Comparison of ENCODE assay signal across 22 mouse cellular contexts in the genomic region with DNA sequence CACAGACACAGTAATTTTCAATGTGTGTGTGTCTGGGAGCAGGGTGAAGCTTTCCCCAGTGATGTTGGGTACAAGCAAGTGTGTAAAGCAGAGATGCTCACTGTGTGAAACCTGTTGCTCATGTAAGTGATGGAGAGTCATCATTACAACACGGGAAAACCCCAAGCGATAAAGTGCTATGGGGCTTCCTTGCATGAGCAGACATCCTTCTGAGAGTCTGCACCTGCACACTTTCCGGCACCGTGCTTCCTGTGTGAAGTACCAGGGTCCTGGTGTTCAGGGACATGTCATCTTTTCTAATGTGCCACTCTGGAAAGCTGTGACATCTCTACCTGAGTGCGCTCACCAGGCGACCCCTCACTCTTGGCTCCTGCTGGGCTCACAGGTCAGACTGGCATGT. TPM values are rescaled to one million over a fixed set of nuclear protein-coding genes. Genes with fewer than 3 reads are reported as not detected.
DNase-seq lines count a peak whose midpoint lies in the region; ATAC-seq and TF ChIP-seq lines count a peak whose summit lies in the region.
"Had no signal": no experiment of that assay in that cellular context is flagged by ENCODE, and none has a peak within 500 bp of the region (broad histone marks: within the 10 kb centered on the region; RNA-seq: fewer than 3 reads in every experiment).

No protein-coding gene starts in this region.

- no peaks in the 10 kb centered on the region for H3K9me3 ChIP-seq in CH12.LX (replicated peaks; ENCODE audit: low read length)
- H3K9me3 ChIP-seq in midbrain, embryonic 13.5 days = no peaks in the 10 kb centered on the region

- no peak for TF ChIP-seq POLR2A in CH12.LX (IDR thresholded peaks at IDR 0.05; ENCODE audit: low read depth, low read length)
- no peak for TF ChIP-seq POLR2A in heart, adult 2 months (IDR thresholded peaks at IDR 0.05; ENCODE audit: insufficient read depth, low read depth, low read length)

- H3K4me3 ChIP-seq in CH12.LX (replicated peaks in 1 of 3; ENCODE audit: low read depth in 2 of 3, low read length in 2 of 3, poor library complexity in 1 of 3) = peak overlapping the region in 2 of 3 experiments; percentile 32 to 53
- no peak overlapping the region for H3K4me3 ChIP-seq in heart, adult 2 months
- no peak overlapping the region for H3K4me3 ChIP-seq in midbrain, embryonic 13.5 days (replicated peaks)

- no peak overlapping the region for H3K27ac ChIP-seq in CH12.LX (ENCODE audit: insufficient read depth, low read depth)
- H3K27ac ChIP-seq in heart, adult 2 months = no peak overlapping the region
- H3K27ac ChIP-seq in midbrain, embryonic 13.5 days = no peak overlapping the region

- TF ChIP-seq RAD21 in CH12.LX (IDR thresholded peaks at IDR 0.05; ENCODE audit: low read depth, low read length) = no peak

- no peak overlapping the region for H3K4me2 ChIP-seq in CH12.LX (ENCODE audit: insufficient read depth, low read depth, poor library complexity, severe bottlenecking)
- H3K4me2 ChIP-seq in midbrain, embryonic 13.5 days (replicated peaks) = no peak overlapping the region

- DNase-seq in A20 (ENCODE audit: low read depth, low spot score) (peak; percentile 31), CH12.LX (ENCODE audit: extremely low read depth) (peak; percentile 80)
- DNase-seq in splenic B cell, adult 2 months (ENCODE audit: low read depth, low spot score) = peak; percentile 2
- no peak for DNase-seq in right cerebral cortex, postnatal 10 days (ENCODE audit: low spot score in 2 of 2)
- no peak for DNase-seq in heart, adult 2 months
- DNase-seq: adrenal gland, adult 2 months; adrenal gland, adult 8-10 months; adrenal gland, postnatal 10 days; adrenal gland, postnatal 14 days; adrenal gland, postnatal 25 days; adrenal gland, postnatal 36 days; B cell, adult 2 months; cerebellum, adult 11 months; cerebellum, adult 11-12 months; cerebellum, adult 18-20 months; cerebellum, adult 2 months; cerebellum, adult 8-10 months had no signal

- H3K36me3 ChIP-seq in CH12.LX (replicated peaks in 1 of 2; ENCODE audit: control insufficient read depth in 1 of 2, insufficient read depth in 1 of 2, low read length in 1 of 2) = peaks cover 0 to 4% of the 10 kb centered on the region in 2 experiments
- no peaks in the 10 kb centered on the region for H3K36me3 ChIP-seq in splenic B cell, adult 2 months (ENCODE audit: control insufficient read depth, insufficient read depth, low read length, poor library complexity, severe bottlenecking)
- H3K36me3 ChIP-seq in heart, adult 2 months (ENCODE audit: control insufficient read depth, insufficient read depth, low read length) = no peaks in the 10 kb centered on the region
- H3K36me3 ChIP-seq in midbrain, embryonic 13.5 days = peaks cover 17% of the 10 kb centered on the region
- H3K36me3 ChIP-seq: G1E had no signal

- intact Hi-C loops in heart, adult 2 months (cut with DNase I) = no loop called here

- ATAC-seq in midbrain, embryonic 13.5 days = no peak
- ATAC-seq: activated CD4-positive, CD25-positive, alpha-beta regulatory T cell, adult 4 months; CD4-positive, CD25-positive, alpha-beta regulatory T cell, adult 4 months; Patski had no signal

- in situ Hi-C loops in CH12.LX (cut with MboI; ENCODE audit: low pct_ligation_motif_present, low pct_unique_long_range_greater_than_20kb, low sequenced_read_pairs) = no loop called here

- H3K9ac ChIP-seq in CH12.LX (ENCODE audit: insufficient read depth, low read depth) = no peak overlapping the region
- no peak overlapping the region for H3K9ac ChIP-seq in heart, adult 2 months (ENCODE audit: low read depth, low read length)
- H3K9ac ChIP-seq in midbrain, embryonic 13.5 days (replicated peaks) = no peak overlapping the region

- no peaks in the 10 kb centered on the region for H3K79me2 ChIP-seq in CH12.LX (replicated peaks; ENCODE audit: control insufficient read depth, extremely low read depth, insufficient read depth, poor library complexity, severe bottlenecking)
- H3K79me2 ChIP-seq in heart, adult 2 months (replicated peaks; ENCODE audit: control insufficient read depth, insufficient read depth, low read length) = no peaks in the 10 kb centered on the region

- dilution Hi-C loops in CH12.LX (cut with MboI; ENCODE audit: extremely low pct_ligation_motif_present, extremely low pct_unique_long_range_greater_than_20kb, low sequenced_read_pairs) = no loop called here

- TF ChIP-seq EP300 in CH12.LX (IDR thresholded peaks at IDR 0.05; ENCODE audit: low read length) = peak; percentile 32; the same call in 1 of the 2 replicates
- no peak for TF ChIP-seq EP300 in heart, adult 2 months (IDR thresholded peaks at IDR 0.05; ENCODE audit: insufficient read depth, low read depth, low read length)

- peaks cover 4 to 61% of the 10 kb centered on the region in 2 experiments; a peak in 3 of 4 replicates for H3K4me1 ChIP-seq in CH12.LX (ENCODE audit: control insufficient read depth in 1 of 2, insufficient read depth in 2 of 2)
- no peaks in the 10 kb centered on the region for H3K4me1 ChIP-seq in heart, adult 2 months (ENCODE audit: control insufficient read depth, insufficient read depth, low read length)
- H3K4me1 ChIP-seq in midbrain, embryonic 13.5 days (replicated peaks) = peaks cover 17% of the 10 kb centered on the region

- WGBS in heart, adult 2 months = 91% methylated on average over 6 of the region's 6 CpGs
- 97% methylated on average over 6 of the region's 6 CpGs for WGBS in midbrain, embryonic 13.5 days

- no peak for TF ChIP-seq CTCF in CH12.LX (conservative IDR thresholded peaks at IDR 0.05 in 1 of 2, IDR thresholded peaks at IDR 0.05 in 1 of 2; ENCODE audit: low read depth in 2 of 2, low read length in 2 of 2)
- no peak for TF ChIP-seq CTCF in heart, adult 2 months (IDR thresholded peaks at IDR 0.05)

- H3K27me3 ChIP-seq in CH12.LX (replicated peaks) = no peaks in the 10 kb centered on the region
- H3K27me3 ChIP-seq in splenic B cell, adult 2 months (ENCODE audit: control insufficient read depth, insufficient read depth, low read length, poor library complexity, severe bottlenecking) = no peaks in the 10 kb centered on the region
- H3K27me3 ChIP-seq in heart, adult 2 months (ENCODE audit: control insufficient read depth, insufficient read depth, low read length) = no peaks in the 10 kb centered on the region
- no peaks in the 10 kb centered on the region for H3K27me3 ChIP-seq in midbrain, embryonic 13.5 days
- H3K27me3 ChIP-seq: Patski had no signal

TF ChIP-seq in CH12.LX, 34 proteins besides CTCF, POLR2A, EP300 and RAD21:
- TF ChIP-seq PAX5 (IDR thresholded peaks at IDR 0.05; ENCODE audit: low read length) (no peak), CHD1 (IDR thresholded peaks at IDR 0.05; ENCODE audit: low read depth, low read length) (no peak), ETS1 (conservative IDR thresholded peaks at IDR 0.05; ENCODE audit: low read depth, low read length) (peak; percentile 38; the same call in 1 of the 2 replicates), BHLHE40 (IDR thresholded peaks at IDR 0.05; ENCODE audit: low read depth, low read length) (peak; percentile 72), MAX (IDR thresholded peaks at IDR 0.05; ENCODE audit: low read length) (peak; percentile 20; the same call in 1 of the 2 replicates), JUN (IDR thresholded peaks at IDR 0.05; ENCODE audit: insufficient read depth, low read depth, low read length) (no peak), UBTF (IDR thresholded peaks at IDR 0.05; ENCODE audit: low read depth, low read length) (no peak), MYC (IDR thresholded peaks at IDR 0.05; ENCODE audit: low read depth, low read length) (peak; percentile 19; the same call in 1 of the 2 replicates)

RNA-seq across cellular contexts. Expression of a gene that starts 48.5 kb away (rescaled TPM):
- total RNA-seq in CH12.LX (2012; rRNA removed) (169 and 207 TPM in 2 replicates), CH12.LX (2014; rRNA removed) (280 and 301 TPM in 2 replicates)
- 328 and 338 TPM in 2 replicates for polyA plus RNA-seq in CH12.LX (2012; ENCODE audit: insufficient read length, low read depth)
- total RNA-seq in heart, adult 2 months (2021) = 10 to 100 TPM; 36.3 to 37.4 TPM
- polyA plus RNA-seq in heart, adult 2 months (2012; rRNA removed) = 11.7 and 21.8 TPM in 2 replicates
- polyA plus RNA-seq in midbrain, embryonic 13.5 days (2015; fragmentation: Nextera tagmentation; extraction: Ambion mirVana) = 74.0 and 80.0 TPM in 2 replicates

Comparison
In these comparisons a context has a peak if more than half of its experiments do, and no peak if none do; other contexts are left out.
1. DNase-seq: peak in A20 (single experiment), CH12.LX (single experiment) and splenic B cell, adult 2 months (single experiment); none in right cerebral cortex, postnatal 10 days (0 of 2) and heart, adult 2 months (0 of 2).
2. H3K4me3 ChIP-seq: peak in CH12.LX (2 of 3); none in heart, adult 2 months (single experiment) and midbrain, embryonic 13.5 days (single experiment).